Mouse (Mus musculus) bone marrow, adult 2 months (tissue): Measurements from ENCODE around the gene Lama4.

Source experiments
- CTCF ChIP-seq: fragments of 200-500 bp; IDR thresholded peaks from 2 replicates; pipeline ENCODE4 v1.5.1; 2011; ENCODE audit warnings: low read length, control low read depth; ENCODE audit not compliant: control insufficient read depth, insufficient read depth
- POLR2A ChIP-seq: fragments of 200-500 bp; IDR thresholded peaks from 2 replicates; pipeline ENCODE4 v1.6.1; 2011; ENCODE audit warnings: low read depth, mild to moderate bottlenecking, control low read depth, low read length, borderline replicate concordance; ENCODE audit not compliant: control insufficient read depth

DNA sequence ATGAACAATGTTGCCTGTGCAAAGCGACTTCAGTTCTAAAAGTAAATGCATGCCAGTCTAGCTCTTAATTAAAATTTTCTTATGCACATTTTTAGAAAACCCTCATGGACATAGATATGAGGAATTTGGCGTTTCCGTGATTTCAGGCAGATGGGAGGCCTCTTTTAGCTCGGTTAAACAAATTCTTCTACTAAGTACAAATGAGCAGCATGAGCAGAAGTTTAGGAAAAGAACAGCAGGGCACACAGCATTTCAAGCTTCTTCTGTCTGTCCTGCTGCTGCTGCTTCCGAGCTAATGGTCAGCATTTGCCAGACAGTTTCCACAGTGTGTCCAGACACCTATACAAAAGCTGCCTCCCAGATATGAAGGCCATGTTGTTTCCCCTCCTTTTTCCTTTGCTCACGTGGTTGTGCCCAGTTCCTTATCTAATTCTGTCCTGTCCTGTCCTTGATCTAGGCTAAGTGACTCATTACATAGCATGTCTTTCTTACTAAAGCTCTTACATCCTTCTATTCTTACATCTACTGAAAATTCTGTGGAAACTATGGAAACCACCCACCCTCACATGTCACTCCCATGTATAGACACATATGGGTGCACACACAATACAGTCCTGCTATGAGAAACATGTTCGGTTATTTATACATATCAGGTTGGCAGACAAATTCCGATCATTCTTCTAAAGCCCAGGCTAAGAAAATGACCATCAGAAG, 84.4 kb downstream of the Lama4 start:
- no peak for TF ChIP-seq CTCF
- TF ChIP-seq POLR2A, result no peak
